Mouse (Mus musculus): ENCODE measurements at regions not wholly inside any gene's neighbourhood (a gene's known extent, or its start where the extent isn't known, plus 50 kb on each side); places are given as distances from the start of the nearest gene placed in this dataset.

DNA sequence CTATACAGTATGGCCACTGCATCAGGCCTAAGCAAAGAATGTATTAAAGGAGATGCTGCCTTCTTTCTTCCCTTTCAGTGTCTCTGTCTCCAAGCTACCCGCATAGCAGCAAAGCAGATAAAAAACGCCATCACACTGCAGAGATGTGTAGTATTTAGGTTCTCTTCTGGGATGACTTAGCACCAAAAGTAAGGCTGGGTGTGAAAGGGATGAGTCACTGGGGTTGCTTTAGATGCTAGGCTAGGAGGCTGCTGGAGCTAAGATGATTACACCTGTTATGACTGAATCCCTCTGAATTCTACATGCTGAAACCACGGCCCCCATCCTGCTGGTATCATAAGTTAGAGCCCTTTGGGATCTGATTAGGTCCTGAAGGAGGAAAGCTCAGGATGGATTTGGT lies 110.3 kb upstream of the Tmtc1 start:
- TF ChIP-seq POLR2A (IDR thresholded peaks at IDR 0.05; ENCODE audit: low read depth, low read length) (no peak), CTCF (conservative IDR thresholded peaks at IDR 0.05; ENCODE audit: insufficient read depth, insufficient read length, low read depth, low read length) (no peak)
